In the genomic region with DNA sequence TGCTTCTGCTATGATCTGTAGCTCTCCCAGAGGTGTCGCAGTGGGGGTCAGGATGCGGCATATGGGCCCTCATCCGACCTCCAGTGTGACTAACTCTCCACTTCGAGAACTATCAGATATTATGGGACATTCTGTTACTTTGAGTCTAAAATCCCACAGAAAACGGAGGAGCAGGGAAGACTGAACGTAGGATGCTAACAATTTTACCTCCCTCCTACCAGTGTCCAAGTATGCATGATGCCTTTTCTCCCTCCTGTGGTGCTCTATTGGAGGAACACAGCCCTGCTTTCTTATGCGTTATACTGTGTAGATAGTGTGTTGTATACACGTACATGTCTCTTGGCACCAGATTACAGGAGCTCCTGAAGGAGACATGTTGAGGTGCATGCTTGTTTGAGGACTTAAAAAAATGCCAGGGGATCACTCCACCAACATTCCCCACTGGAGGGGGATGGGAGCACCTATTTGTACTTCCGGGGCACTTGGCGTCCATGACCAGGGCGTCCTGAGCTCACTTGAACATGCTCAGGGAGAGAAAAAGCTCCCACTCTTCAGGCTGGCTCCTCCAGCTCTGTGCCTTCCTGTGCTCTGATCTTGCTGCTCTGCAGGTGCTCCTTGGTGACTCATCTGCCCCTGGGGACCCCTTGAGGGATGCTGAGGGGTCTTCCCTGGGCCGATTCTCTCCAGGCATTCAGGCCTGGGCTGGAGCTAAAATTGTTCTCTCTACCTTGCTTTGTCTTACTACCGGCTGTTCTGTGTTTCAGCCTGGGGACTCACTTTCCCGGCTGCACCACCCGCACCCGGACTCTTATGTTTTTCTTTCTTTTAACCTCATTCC, we compare ENCODE assay signal across 15 mouse cellular contexts.
DNase-seq lines count a peak whose midpoint lies in the region; ATAC-seq lines count a peak whose summit lies in the region.
"Had no signal": no experiment of that assay in that cellular context is flagged by ENCODE, and none has a peak within 500 bp of the region (broad histone marks: within the 10 kb centered on the region; RNA-seq: fewer than 3 reads in every experiment).

No protein-coding gene starts in this region.

- H3K9me3 ChIP-seq in neural tube, embryonic 14.5 days (ENCODE audit: control insufficient read depth, low read length) = no peaks in the 10 kb centered on the region
- no peaks in the 10 kb centered on the region for H3K9me3 ChIP-seq in neural tube, embryonic 15.5 days (replicated peaks)
- no peaks in the 10 kb centered on the region for H3K9me3 ChIP-seq in midbrain, embryonic 11.5 days (ENCODE audit: control insufficient read depth, low read length)
- H3K9me3 ChIP-seq: embryonic facial prominence, embryonic 12.5 days; G1E; heart, embryonic 13.5 days; intestine, embryonic 15.5 days had no signal

- H3K9ac ChIP-seq in neural tube, embryonic 14.5 days (replicated peaks; ENCODE audit: low read depth, low read length) = 0 out of 2 replicates have a peak overlapping the region, but pooled peaks have one; percentile 7
- no peak overlapping the region for H3K9ac ChIP-seq in neural tube, embryonic 15.5 days (replicated peaks)
- no peak overlapping the region for H3K9ac ChIP-seq in midbrain, embryonic 11.5 days (ENCODE audit: low read length)
- H3K9ac ChIP-seq: embryonic facial prominence, embryonic 12.5 days; heart, embryonic 13.5 days; intestine, embryonic 15.5 days; lung, embryonic 14.5 days had no signal

- no peaks in the 10 kb centered on the region for H3K27me3 ChIP-seq in neural tube, embryonic 14.5 days (ENCODE audit: control insufficient read depth, insufficient read depth, low read length)
- H3K27me3 ChIP-seq in neural tube, embryonic 15.5 days (replicated peaks) = no peaks in the 10 kb centered on the region
- H3K27me3 ChIP-seq in midbrain, embryonic 11.5 days (ENCODE audit: control insufficient read depth, insufficient read depth, low read length) = no peaks in the 10 kb centered on the region
- H3K27me3 ChIP-seq: embryonic facial prominence, embryonic 12.5 days; heart, embryonic 13.5 days; intestine, embryonic 15.5 days had no signal

- no peak overlapping the region for H3K4me3 ChIP-seq in neural tube, embryonic 14.5 days (ENCODE audit: low read depth, low read length)
- H3K4me3 ChIP-seq in neural tube, embryonic 15.5 days (replicated peaks) = no peak overlapping the region
- no peak overlapping the region for H3K4me3 ChIP-seq in midbrain, embryonic 11.5 days (ENCODE audit: low read depth, low read length)
- H3K4me3 ChIP-seq: embryonic facial prominence, embryonic 12.5 days; heart, embryonic 13.5 days; intestine, embryonic 15.5 days had no signal

- H3K4me1 ChIP-seq in neural tube, embryonic 14.5 days (ENCODE audit: control insufficient read depth, insufficient read depth, low read length) = no peaks in the 10 kb centered on the region
- H3K4me1 ChIP-seq in neural tube, embryonic 15.5 days = peaks cover 20% of the 10 kb centered on the region
- peaks cover 15% of the 10 kb centered on the region for H3K4me1 ChIP-seq in midbrain, embryonic 11.5 days (ENCODE audit: control insufficient read depth, insufficient read depth, low read length)

- H3K36me3 ChIP-seq in neural tube, embryonic 14.5 days (ENCODE audit: control insufficient read depth, insufficient read depth, low read length) = no peaks in the 10 kb centered on the region
- H3K36me3 ChIP-seq in neural tube, embryonic 15.5 days = no peaks in the 10 kb centered on the region
- no peaks in the 10 kb centered on the region for H3K36me3 ChIP-seq in midbrain, embryonic 11.5 days (ENCODE audit: control insufficient read depth, insufficient read depth, low read length)
- H3K36me3 ChIP-seq: embryonic facial prominence, embryonic 12.5 days; G1E; heart, embryonic 13.5 days; intestine, embryonic 15.5 days had no signal

- peak; percentile 68 for ATAC-seq in frontal cortex, adult (ENCODE audit: low TSS enrichment)
- no peak for ATAC-seq in neural tube, embryonic 14.5 days (ENCODE audit: low read depth)
- ATAC-seq in neural tube, embryonic 15.5 days (ENCODE audit: low FRiP score) = no peak
- ATAC-seq in midbrain, embryonic 11.5 days (ENCODE audit: low FRiP score) = no peak
- ATAC-seq: intestine, embryonic 15.5 days had no signal

- DNase-seq in frontal cortex, postnatal 25 days (ENCODE audit: low spot score in 2 of 2) = no peak
- peak; percentile 83 for DNase-seq in midbrain, embryonic 11.5 days (ENCODE audit: low spot score, missing footprints)
- DNase-seq in ovary, postnatal 10 days (ENCODE audit: low spot score) = no peak
- no peak for DNase-seq in urinary bladder, postnatal 14 days (ENCODE audit: low spot score)
- DNase-seq in kidney, adult 11 months = no peak
- DNase-seq: adrenal gland, postnatal 10 days; cerebellum, postnatal 14 days had no signal

- no peak overlapping the region for H3K4me2 ChIP-seq in neural tube, embryonic 14.5 days (ENCODE audit: low read depth, low read length)
- no peak overlapping the region for H3K4me2 ChIP-seq in neural tube, embryonic 15.5 days
- H3K4me2 ChIP-seq in midbrain, embryonic 11.5 days = no peak overlapping the region
- H3K4me2 ChIP-seq: embryonic facial prominence, embryonic 12.5 days; heart, embryonic 13.5 days; intestine, embryonic 15.5 days; lung, embryonic 14.5 days had no signal

- WGBS in neural tube, embryonic 14.5 days = 55% methylated on average over 16 of the region's 16 CpGs
- 57% methylated on average over 16 of the region's 16 CpGs for WGBS in neural tube, embryonic 15.5 days
- 65% methylated on average over 16 of the region's 16 CpGs for WGBS in midbrain, embryonic 11.5 days

- no peak overlapping the region; the same call in 1 of the 2 replicates for H3K27ac ChIP-seq in neural tube, embryonic 14.5 days (ENCODE audit: low read depth, low read length)
- H3K27ac ChIP-seq in neural tube, embryonic 15.5 days (replicated peaks) = no peak overlapping the region
- H3K27ac ChIP-seq in midbrain, embryonic 11.5 days (ENCODE audit: low read depth, low read length) = no peak overlapping the region
- H3K27ac ChIP-seq: embryonic facial prominence, embryonic 12.5 days; heart, embryonic 13.5 days; intestine, embryonic 15.5 days had no signal
